19 mouse cellular contexts compared by ENCODE assay signal in the genomic region with DNA sequence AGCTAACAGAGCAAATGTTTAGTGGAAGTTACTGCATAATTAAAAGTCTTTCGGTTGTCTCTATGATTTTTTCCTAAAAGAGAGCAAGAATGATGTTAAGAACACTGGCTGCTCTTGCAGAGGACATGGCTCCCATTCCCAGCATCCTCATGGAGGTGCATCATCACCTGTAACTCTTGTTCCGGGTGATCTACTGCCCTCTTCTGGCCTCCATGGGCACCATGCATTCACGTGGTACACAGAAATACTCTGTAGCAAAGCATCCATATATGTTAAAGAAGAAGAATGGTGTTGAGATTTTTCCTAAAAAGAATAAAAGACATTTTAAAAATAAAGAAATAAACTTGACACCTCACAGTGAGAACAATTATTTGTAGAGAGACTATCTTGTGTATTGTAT. TPM values are rescaled to one million over a fixed set of nuclear protein-coding genes. Genes with fewer than 3 reads are reported as not detected.
DNase-seq lines count a peak whose midpoint lies in the region; ATAC-seq and TF ChIP-seq lines count a peak whose summit lies in the region.
"Had no signal": no experiment of that assay in that cellular context is flagged by ENCODE, and none has a peak within 500 bp of the region (broad histone marks: within the 10 kb centered on the region; RNA-seq: fewer than 3 reads in every experiment).

No protein-coding gene starts in this region.

- no peak for DNase-seq in heart, postnatal 0 days (ENCODE audit: low spot score)
- DNase-seq in liver, adult 2 months (ENCODE audit: extremely low read depth, low read depth, low spot score) = no peak
- no peak for DNase-seq in ovary, postnatal 14 days (ENCODE audit: low spot score)
- DNase-seq: adrenal gland, postnatal 25 days; cerebellum, adult 18-20 months; gastrocnemius, postnatal 10 days; heart, adult 11 months; kidney, adult 9 months; lung, embryonic 14.5 days; right cerebral cortex, postnatal 25 days had no signal

- no peaks in the 10 kb centered on the region for H3K36me3 ChIP-seq in heart, postnatal 0 days (replicated peaks; ENCODE audit: control insufficient read depth, insufficient read depth, low read length)
- no peaks in the 10 kb centered on the region for H3K36me3 ChIP-seq in heart, embryonic 11.5 days (ENCODE audit: control insufficient read depth, insufficient read depth, low read length)
- H3K36me3 ChIP-seq in liver, adult 2 months (ENCODE audit: control insufficient read depth, insufficient read depth, low read length) = no peaks in the 10 kb centered on the region
- no peaks in the 10 kb centered on the region for H3K36me3 ChIP-seq in liver, embryonic 12.5 days
- H3K36me3 ChIP-seq in ES-Bruce4 (ENCODE audit: control insufficient read depth, insufficient read depth, low read length, poor library complexity, severe bottlenecking) = no peaks in the 10 kb centered on the region
- no peaks in the 10 kb centered on the region for H3K36me3 ChIP-seq in small intestine, adult 2 months (ENCODE audit: control insufficient read depth, insufficient read depth, low read length)
- H3K36me3 ChIP-seq: forebrain, embryonic 10.5 days; heart, embryonic 15.5 days; neural tube, embryonic 13.5 days had no signal

- no peaks in the 10 kb centered on the region for H3K27me3 ChIP-seq in heart, postnatal 0 days (ENCODE audit: control insufficient read depth, insufficient read depth, low read length)
- H3K27me3 ChIP-seq in heart, embryonic 11.5 days (ENCODE audit: control insufficient read depth, insufficient read depth, low read length) = no peaks in the 10 kb centered on the region
- H3K27me3 ChIP-seq in liver, adult 2 months (ENCODE audit: control insufficient read depth, insufficient read depth, low read length) = no peaks in the 10 kb centered on the region
- H3K27me3 ChIP-seq in liver, embryonic 12.5 days (replicated peaks) = no peaks in the 10 kb centered on the region
- no peaks in the 10 kb centered on the region; the same call in 1 of the 2 replicates for H3K27me3 ChIP-seq in ES-Bruce4 (ENCODE audit: control insufficient read depth, insufficient read depth, low read length, poor library complexity, severe bottlenecking)
- no peaks in the 10 kb centered on the region for H3K27me3 ChIP-seq in small intestine, adult 2 months (ENCODE audit: control insufficient read depth, insufficient read depth, low read length)
- H3K27me3 ChIP-seq: heart, embryonic 15.5 days; neural tube, embryonic 13.5 days had no signal

- TF ChIP-seq EP300 in heart, postnatal 0 days (IDR thresholded peaks at IDR 0.05; ENCODE audit: low read depth) = no peak
- TF ChIP-seq EP300 in ES-Bruce4 (IDR thresholded peaks at IDR 0.05; ENCODE audit: insufficient read depth, low read depth, low read length) = no peak

- TF ChIP-seq POLR2A in liver, adult 2 months (IDR thresholded peaks at IDR 0.05; ENCODE audit: extremely low read depth, insufficient read depth, low read length) = no peak
- TF ChIP-seq POLR2A in ES-Bruce4 (IDR thresholded peaks at IDR 0.05; ENCODE audit: insufficient read depth, low read length) = no peak
- no peak for TF ChIP-seq POLR2A in small intestine, adult 2 months (IDR thresholded peaks at IDR 0.05; ENCODE audit: low read depth, low read length)

- no peak for ATAC-seq in heart, postnatal 0 days (ENCODE audit: insufficient read depth, low read depth)
- ATAC-seq in heart, embryonic 11.5 days (replicated peaks; ENCODE audit: insufficient number of reproducible peaks, low FRiP score, low TSS enrichment) = no peak
- ATAC-seq in liver, embryonic 12.5 days = no peak

- H3K9ac ChIP-seq in heart, postnatal 0 days (replicated peaks; ENCODE audit: low read depth, low read length) = no peak overlapping the region
- no peak overlapping the region for H3K9ac ChIP-seq in heart, embryonic 11.5 days (ENCODE audit: low read depth, low read length)
- no peak overlapping the region for H3K9ac ChIP-seq in liver, adult 2 months (ENCODE audit: low read depth, low read length)
- H3K9ac ChIP-seq in liver, embryonic 12.5 days = no peak overlapping the region
- H3K9ac ChIP-seq in ES-Bruce4 (ENCODE audit: low read depth, poor library complexity, severe bottlenecking) = no peak overlapping the region
- H3K9ac ChIP-seq: heart, embryonic 15.5 days; lung, embryonic 14.5 days; neural tube, embryonic 13.5 days had no signal

- no peak overlapping the region for H3K4me3 ChIP-seq in heart, postnatal 0 days (ENCODE audit: low read depth, low read length)
- H3K4me3 ChIP-seq in heart, embryonic 11.5 days (ENCODE audit: low read depth, low read length) = no peak overlapping the region
- no peak overlapping the region for H3K4me3 ChIP-seq in liver, adult 2 months (ENCODE audit: insufficient read depth, low read depth, low read length)
- H3K4me3 ChIP-seq in liver, embryonic 12.5 days = no peak overlapping the region
- H3K4me3 ChIP-seq in ES-Bruce4 (ENCODE audit: low read depth, low read length) = no peak overlapping the region
- no peak overlapping the region for H3K4me3 ChIP-seq in small intestine, adult 2 months (ENCODE audit: low read depth, low read length)
- H3K4me3 ChIP-seq: forebrain, embryonic 10.5 days; heart, embryonic 15.5 days; neural tube, embryonic 13.5 days had no signal

- WGBS in heart, postnatal 0 days = 78% methylated on average over 3 of the region's 3 CpGs
- 76% methylated on average over 3 of the region's 3 CpGs for WGBS in heart, embryonic 11.5 days (ENCODE audit: insufficient replicate concordance)
- WGBS in liver, adult 2 months = 89% methylated on average over 3 of the region's 3 CpGs
- 67% methylated on average over 3 of the region's 3 CpGs for WGBS in liver, embryonic 12.5 days (ENCODE audit: insufficient replicate concordance)
- WGBS in small intestine, adult 2 months = 92% methylated on average over 3 of the region's 3 CpGs

- 0 out of 2 replicates have a peak, but pooled peaks cover 4% of the 10 kb centered on the region for H3K9me3 ChIP-seq in heart, postnatal 0 days (replicated peaks; ENCODE audit: control insufficient read depth, low read length)
- H3K9me3 ChIP-seq in heart, embryonic 11.5 days (replicated peaks; ENCODE audit: control insufficient read depth, low read length) = 0 out of 2 replicates have a peak, but pooled peaks cover 2% of the 10 kb centered on the region
- H3K9me3 ChIP-seq in liver, embryonic 12.5 days (replicated peaks) = no peaks in the 10 kb centered on the region
- no peaks in the 10 kb centered on the region for H3K9me3 ChIP-seq in ES-Bruce4 (replicated peaks; ENCODE audit: control insufficient read depth, insufficient read depth, low read length, poor library complexity, severe bottlenecking)
- H3K9me3 ChIP-seq: forebrain, embryonic 10.5 days; heart, embryonic 15.5 days; neural tube, embryonic 13.5 days had no signal

- peak; percentile 11; the same call in 1 of the 2 replicates for TF ChIP-seq CTCF in heart, postnatal 0 days (IDR thresholded peaks at IDR 0.05; ENCODE audit: low read depth)
- peak; percentile 32; the same call in 1 of the 2 replicates for TF ChIP-seq CTCF in liver, adult 2 months (IDR thresholded peaks at IDR 0.05; ENCODE audit: low read depth, low read length)
- peak; percentile 18 for TF ChIP-seq CTCF in ES-Bruce4 (IDR thresholded peaks at IDR 0.05; ENCODE audit: low read depth, low read length)
- peak; percentile 30; the same call in 1 of the 2 replicates for TF ChIP-seq CTCF in small intestine, adult 2 months (IDR thresholded peaks at IDR 0.05; ENCODE audit: extremely low read depth, insufficient read length, insufficient replicate concordance, low read depth, low read length)

- no peaks in the 10 kb centered on the region for H3K4me1 ChIP-seq in heart, postnatal 0 days (ENCODE audit: control insufficient read depth, insufficient read depth)
- no peaks in the 10 kb centered on the region for H3K4me1 ChIP-seq in heart, embryonic 11.5 days (ENCODE audit: control insufficient read depth, insufficient read depth, low read length)
- peaks cover 4% of the 10 kb centered on the region for H3K4me1 ChIP-seq in liver, adult 2 months (ENCODE audit: control insufficient read depth, insufficient read depth, low read length)
- peaks cover 19% of the 10 kb centered on the region for H3K4me1 ChIP-seq in liver, embryonic 12.5 days
- no peaks in the 10 kb centered on the region for H3K4me1 ChIP-seq in ES-Bruce4 (ENCODE audit: control insufficient read depth, insufficient read depth, low read length)
- peaks cover 2% of the 10 kb centered on the region; the same call in 1 of the 2 replicates for H3K4me1 ChIP-seq in small intestine, adult 2 months (ENCODE audit: control insufficient read depth, insufficient read depth, insufficient read length, low read length)

- no peaks in the 10 kb centered on the region for H3K79me2 ChIP-seq in liver, adult 2 months (ENCODE audit: control insufficient read depth, insufficient read depth, low read length)

- H3K27ac ChIP-seq in heart, postnatal 0 days (ENCODE audit: low read depth) = no peak overlapping the region
- H3K27ac ChIP-seq in heart, embryonic 11.5 days (ENCODE audit: low read depth, low read length) = no peak overlapping the region
- H3K27ac ChIP-seq in liver, adult 2 months (replicated peaks; ENCODE audit: insufficient read depth, low read depth, low read length) = no peak overlapping the region
- no peak overlapping the region for H3K27ac ChIP-seq in liver, embryonic 12.5 days
- H3K27ac ChIP-seq in ES-Bruce4 (ENCODE audit: insufficient read depth, low read length) = no peak overlapping the region
- H3K27ac ChIP-seq in small intestine, adult 2 months (ENCODE audit: insufficient read depth, low read depth, low read length) = no peak overlapping the region
- H3K27ac ChIP-seq: forebrain, embryonic 10.5 days; heart, embryonic 15.5 days; macrophage; neural tube, embryonic 13.5 days had no signal

- no peak overlapping the region for H3K4me2 ChIP-seq in heart, postnatal 0 days (ENCODE audit: low read depth, low read length)
- H3K4me2 ChIP-seq in heart, embryonic 11.5 days = no peak overlapping the region
- H3K4me2 ChIP-seq in liver, embryonic 12.5 days = no peak overlapping the region
- H3K4me2 ChIP-seq: heart, embryonic 15.5 days; lung, embryonic 14.5 days; midbrain, embryonic 11.5 days; neural tube, embryonic 13.5 days had no signal

RNA-seq across cellular contexts. Expression of a gene that starts 3.0 kb away (rescaled TPM):
- total RNA-seq in heart, postnatal 0 days (2014; rRNA removed; ENCODE audit: low replicate concordance) = 39.1 and 47.9 TPM in 2 replicates
- polyA plus RNA-seq in heart, postnatal 0 days (2015; fragmentation: Nextera tagmentation; extraction: Ambion mirVana) = 32.0 and 32.2 TPM in 2 replicates
- 50.3 and 55.5 TPM in 2 replicates for polyA plus RNA-seq in heart, embryonic 11.5 days (2014; fragmentation: Nextera tagmentation; extraction: Ambion mirVana)
- 13.9 and 16.6 TPM in 2 replicates for total RNA-seq in liver, adult 2 months (2014; rRNA removed)
- polyA plus RNA-seq in liver, adult 2 months (2012; rRNA removed) = 6.7 and 7.7 TPM in 2 replicates
- polyA plus RNA-seq in liver, embryonic 12.5 days (2016; fragmentation: Nextera tagmentation; extraction: Ambion mirVana) = 31.1 and 31.4 TPM in 2 replicates
- 43.9 and 48.6 TPM in 2 replicates for polyA plus RNA-seq in ES-Bruce4 (2011; ENCODE audit: insufficient read depth, insufficient read length, low read depth, missing spikeins)
- 4.4 and 8.4 TPM in 2 replicates for polyA plus RNA-seq in small intestine, adult 2 months (2012; rRNA removed)
